Mouse (Mus musculus) cerebellum, postnatal 10 days (tissue): ENCODE measurements around the gene Erlin1.

Experiments used
- DNase-seq, 2 experiments: peaks; one replicate each; pipeline ENCODE4 v3.0.0; 2021; ENCODE audit warnings: mixed read lengths in 2 of 2

Erlin1 gene

GRCm38 (mm10) chr19:43998101-43998500 lies 71.5 kb downstream of the Erlin1 start:
- DNase-seq: no peak

- DNase-seq: no peak
Measured at GRCm38 (mm10) chr19:43995427-43995826, 74.2 kb downstream of the Erlin1 start.

- no peak for DNase-seq
Measured at GRCm38 (mm10) chr19:43992464-43992863, 77.1 kb downstream of the Erlin1 start.

- DNase-seq: no peak
Measured at GRCm38 (mm10) chr19:43990362-43990761, 79.2 kb downstream of the Erlin1 start.

GRCm38 (mm10) chr19:43986069-43986794 lies 83.4 kb downstream of the Erlin1 start, which contains the start of gene Cpn1:
Gene Cpn1, minus strand, starts transcription at chr19:43986556.
- DNase-seq: no peak
